In genomic region chr5:107441881-107442280, GRCm38 (mm10) we compare ENCODE assay signal across 27 mouse cellular contexts. TPM values are rescaled to one million over a fixed set of nuclear protein-coding genes. Genes with fewer than 3 reads are reported as not detected.
"Had no signal": no experiment of that assay in that cellular context is flagged by ENCODE, and none has a peak within 500 bp of the region (broad histone marks: within the 10 kb centered on the region; RNA-seq: fewer than 3 reads in every experiment).

No protein-coding gene starts in this region.

- H3K36me3 ChIP-seq: limb, embryonic 15.5 days had no signal

- ATAC-seq: intestine, postnatal 0 days; liver, postnatal 0 days; lung, postnatal 0 days had no signal

- H3K27me3 ChIP-seq: limb, embryonic 12.5 days; limb, embryonic 15.5 days had no signal

- H3K27ac ChIP-seq: limb, embryonic 15.5 days; liver, embryonic 14.5 days; macrophage; stomach, postnatal 0 days had no signal

- DNase-seq: kidney, adult 2 months; kidney, postnatal 10 days; kidney, postnatal 4 days; layer of hippocampus, adult 9-11 months; layer of hippocampus, postnatal 36 days; liver, postnatal 0 days; lung, embryonic 14.5 days; midbrain, embryonic 14.5 days; right cerebral cortex, postnatal 4 days; thymus, adult 2 months; thymus, postnatal 14 days; thymus, postnatal 4 days had no signal

- H3K4me3 ChIP-seq: limb, embryonic 12.5 days; limb, embryonic 15.5 days had no signal

- H3K9me3 ChIP-seq: limb, embryonic 12.5 days; limb, embryonic 15.5 days had no signal

RNA-seq across cellular contexts. Expression of gene Lpcat2b, which starts 10.5 kb away (rescaled TPM):
- total RNA-seq: megakaryocyte-erythroid progenitor cell, adult 5-6 weeks; midbrain, postnatal 0 days had no signal
- polyA plus RNA-seq: intestine, embryonic 14.5 days; intestine, postnatal 0 days; kidney, adult 2 months; kidney, embryonic 14.5 days; limb, embryonic 12.5 days; limb, embryonic 15.5 days; liver, embryonic 11.5 days; liver, embryonic 14.5 days; liver, postnatal 0 days; lung, embryonic 14.5 days; lung, postnatal 0 days; macrophage; midbrain, embryonic 11.5 days; midbrain, embryonic 14.5 days; midbrain, postnatal 0 days; neural tube, embryonic 11.5 days; stomach, embryonic 14.5 days; stomach, postnatal 0 days had no signal

RNA-seq across cellular contexts. Expression of gene Ephx4, which starts 39.3 kb away (rescaled TPM):
- total RNA-seq: megakaryocyte-erythroid progenitor cell, adult 5-6 weeks had no signal
- polyA plus RNA-seq: macrophage had no signal
